Mouse (Mus musculus): ENCODE measurements around the gene A330070K13Rik.

DNA sequence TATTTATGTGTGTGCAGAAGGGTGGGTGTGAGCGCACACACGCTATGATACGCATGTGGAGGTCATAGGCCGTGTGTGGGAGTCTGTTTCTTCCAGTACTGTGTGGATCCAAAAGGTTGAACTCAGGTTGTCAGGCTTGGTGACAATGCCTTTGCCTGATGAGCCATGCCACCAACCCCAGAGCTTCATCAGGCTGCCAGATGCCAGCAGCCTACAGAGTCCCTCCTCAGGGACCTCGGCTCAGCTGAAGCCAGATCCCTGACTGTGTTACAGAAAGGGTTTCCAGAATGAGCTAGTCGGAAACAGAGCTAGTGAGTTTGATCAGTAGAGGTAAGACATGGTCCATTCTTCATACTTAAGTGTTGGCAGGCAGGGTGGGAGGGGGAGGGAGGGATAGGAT is 10.7 kb upstream of the A330070K13Rik start:
- TF ChIP-seq POLR2A (IDR thresholded peaks at IDR 0.05; ENCODE audit: borderline replicate concordance, extremely low read depth, low read depth, low read length) (no peak), CTCF (IDR thresholded peaks at IDR 0.05; ENCODE audit: insufficient read depth, low read length) (no peak)
